Mouse (Mus musculus) erythroblast, adult 5-6 weeks (primary cell): ENCODE results near the gene Tmsb10. TPM values are rescaled to one million over a fixed set of nuclear protein-coding genes. Genes with fewer than 3 reads are reported as not detected.
A peak's percentile ranks its signal among the peaks of the same experiment; 100 is the strongest.

Experiments
- ATAC-seq: replicated peaks from 2 replicates; pipeline ENCODE4 v1.8.0; 2016; ENCODE audit warnings: moderate number of reproducible peaks, mild to moderate bottlenecking, moderate TSS enrichment, inconsistent platforms; ENCODE audit not compliant: poor library complexity, low FRiP score, severe bottlenecking
- total RNA-seq, 2 experiments: library from RNA; stranded (forward) in 1 of 2; stranded (reverse) in 1 of 2; fragments of 150-400 nt in 1 of 2; fragments of 200-764, 138-1000 nt in 1 of 2; gene quantifications; 2 replicates each; pipeline versions ENCODE4 v1.2.3 to v1.2.4; 2015 to 2017; ENCODE audit warnings: low replicate concordance in 2 of 2

Tmsb10 gene
- total RNA-seq, 2 experiments from 2014 or later = 123 to 232 TPM

DNA sequence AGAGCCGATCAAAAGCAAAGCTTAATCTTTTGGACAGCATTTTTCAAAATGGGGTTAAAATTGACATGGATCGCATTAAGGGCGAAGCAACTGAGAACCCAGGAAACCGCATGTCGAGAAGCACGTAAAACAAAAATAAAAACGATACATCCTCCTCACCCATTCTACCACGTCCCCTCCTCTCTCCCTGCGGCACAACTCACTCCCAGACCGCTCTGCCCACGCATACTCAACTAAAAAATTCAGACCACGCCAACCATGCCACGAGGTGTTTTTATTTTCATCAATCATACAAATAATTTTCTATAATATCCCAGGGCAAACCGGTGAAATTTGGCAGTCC lies 1.5 kb downstream of the Tmsb10 start:
- no peak for ATAC-seq

- no peak for ATAC-seq
Measured at GRCm38 (mm10) chr6:72956199-72957092, 2.1 kb downstream of the Tmsb10 start.

- no peak for ATAC-seq
Measured at GRCm38 (mm10) chr6:72955517-72956198, 2.9 kb downstream of the Tmsb10 start.

- ATAC-seq = no peak
Measured at GRCm38 (mm10) chr6:72954786-72955185, 3.8 kb downstream of the Tmsb10 start.

- no peak for ATAC-seq
Measured at GRCm38 (mm10) chr6:72952967-72953366, 5.6 kb downstream of the Tmsb10 start.

GRCm38 (mm10) chr6:72952221-72952620 lies 6.3 kb downstream of the Tmsb10 start:
- ATAC-seq = no peak

DNA sequence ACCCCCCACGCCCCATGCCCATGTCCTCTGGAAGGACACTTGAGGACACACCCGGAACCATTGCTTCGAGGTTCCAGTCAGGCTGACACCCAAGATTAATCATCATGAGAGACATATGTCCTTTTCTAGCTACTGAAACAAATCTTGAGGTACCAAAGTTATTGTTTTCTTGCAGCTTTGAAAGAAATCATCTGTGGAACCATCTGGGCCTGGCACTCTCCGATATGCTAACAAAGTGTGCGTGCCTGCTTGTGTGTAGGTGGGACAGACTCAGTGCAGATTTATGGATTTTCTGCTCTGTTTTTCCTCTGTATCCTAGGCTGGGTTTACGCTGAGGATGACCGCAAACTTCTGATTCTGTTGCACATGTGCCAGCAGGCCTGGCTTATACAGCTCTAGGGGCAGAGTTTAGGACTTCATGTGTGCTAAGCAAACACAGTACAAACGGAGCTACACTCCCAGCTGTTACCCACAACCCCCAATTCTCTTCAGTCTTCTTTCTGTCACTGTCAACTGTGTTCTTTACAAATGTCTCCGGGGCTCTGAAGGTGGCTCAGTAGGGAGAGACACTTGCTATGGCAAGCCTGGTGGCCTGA lies 9.3 kb downstream of the Tmsb10 start:
- no peak for ATAC-seq

DNA sequence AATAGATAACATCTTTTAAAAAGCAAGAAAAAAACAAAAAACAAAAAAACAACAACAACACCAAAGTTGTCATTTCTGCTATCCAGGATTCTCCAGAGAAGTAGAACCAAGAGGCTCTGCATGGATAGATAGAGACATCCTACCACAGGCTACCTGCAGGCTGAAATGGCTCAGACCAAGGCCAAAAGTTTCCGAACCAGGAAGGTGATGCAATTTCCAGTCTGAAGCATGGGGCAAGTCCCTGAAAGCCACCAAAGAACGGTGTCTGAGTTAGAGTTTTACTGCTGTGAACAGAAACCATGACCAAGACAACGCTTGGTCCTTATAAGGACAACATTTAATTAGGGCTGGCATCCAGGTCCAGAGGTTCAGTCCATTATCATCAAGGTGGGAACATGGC lies 10.2 kb downstream of the Tmsb10 start:
- no peak for ATAC-seq

DNA sequence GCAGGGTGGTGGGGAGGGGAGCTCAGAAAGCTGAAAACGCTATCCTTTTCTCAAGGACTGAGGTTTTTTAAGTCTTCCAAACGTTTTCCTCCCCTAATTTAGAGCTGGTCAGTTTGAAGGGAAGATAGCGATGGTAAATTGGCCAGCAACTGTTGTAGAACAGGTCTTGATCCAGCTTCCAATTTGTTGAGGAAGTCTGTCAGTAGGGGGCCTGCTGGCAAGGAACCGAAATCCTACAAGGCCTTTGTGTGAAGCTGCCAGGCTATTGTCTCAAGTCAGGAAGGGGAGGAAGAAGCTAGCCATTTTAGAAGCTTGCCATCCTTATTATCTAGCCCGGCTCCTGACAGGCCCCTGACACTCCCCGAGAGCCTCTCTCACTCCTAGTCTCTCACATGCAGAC lies 10.6 kb downstream of the Tmsb10 start:
- no peak for ATAC-seq

DNA sequence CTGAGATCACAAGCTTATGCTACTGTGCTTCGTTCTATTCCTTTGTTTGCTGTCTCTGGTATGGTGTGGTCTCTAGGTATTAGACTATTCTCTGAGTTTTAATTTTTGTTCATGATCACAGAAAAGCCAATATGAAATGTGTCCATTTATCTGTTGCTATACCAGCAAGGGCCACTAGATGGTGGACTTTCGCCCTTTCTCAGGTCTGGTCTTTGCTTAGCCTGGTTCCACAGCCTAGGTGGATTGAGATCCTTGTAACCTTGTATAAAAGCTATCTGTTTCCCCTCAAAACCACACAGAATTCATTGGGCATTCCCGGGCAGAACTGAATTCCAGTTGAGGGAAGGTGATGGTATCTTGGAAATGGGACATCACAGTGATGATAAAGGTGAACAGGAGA lies 18.1 kb downstream of the Tmsb10 start:
- peak; percentile 78; the same call in 1 of the 2 replicates for ATAC-seq

DNA sequence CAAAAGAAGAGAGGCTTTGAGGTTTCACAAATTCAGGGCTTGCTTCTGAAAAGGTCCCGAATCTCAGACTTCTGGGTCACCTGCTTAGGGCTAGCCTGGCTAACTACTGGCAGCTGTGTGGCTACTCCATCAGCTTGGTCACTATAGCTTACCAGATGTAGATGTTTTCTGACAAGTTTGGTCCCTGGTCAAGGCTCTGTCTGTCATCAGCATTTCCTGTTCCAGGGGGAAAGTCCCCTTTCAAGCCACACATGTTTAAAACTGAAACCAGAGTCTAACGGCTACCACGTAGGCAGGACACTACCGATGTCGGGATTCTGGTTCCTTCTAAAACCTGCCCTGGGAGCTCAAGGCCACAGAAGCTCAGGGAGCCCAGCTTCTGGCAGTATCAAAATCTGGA lies 20.7 kb downstream of the Tmsb10 start:
- ATAC-seq = no peak

GRCm38 (mm10) chr6:72937430-72937829 lies 21.1 kb downstream of the Tmsb10 start:
- ATAC-seq = no peak

DNA sequence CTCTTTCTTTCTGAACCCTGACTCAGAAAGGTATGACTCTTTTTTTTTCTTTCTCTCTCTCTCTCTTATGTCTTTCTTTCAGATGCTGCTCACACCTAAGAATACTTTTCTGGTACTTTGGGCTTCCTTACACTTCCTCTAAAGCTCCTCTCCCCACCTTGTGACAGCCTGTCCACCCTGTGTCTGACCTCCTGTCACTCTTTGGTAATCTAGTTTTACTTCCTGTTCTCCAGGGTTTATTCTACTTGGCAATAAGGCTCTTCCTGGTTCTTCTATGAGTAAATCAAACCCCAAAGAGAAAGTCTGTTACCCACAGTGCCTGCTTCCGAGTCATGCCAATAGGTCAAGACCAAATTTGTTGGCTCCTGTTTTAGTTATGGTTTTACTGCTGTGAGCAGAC lies 25.6 kb downstream of the Tmsb10 start:
- ATAC-seq = no peak

GRCm38 (mm10) chr6:72931533-72931932 lies 27.0 kb downstream of the Tmsb10 start:
- no peak for ATAC-seq

DNA sequence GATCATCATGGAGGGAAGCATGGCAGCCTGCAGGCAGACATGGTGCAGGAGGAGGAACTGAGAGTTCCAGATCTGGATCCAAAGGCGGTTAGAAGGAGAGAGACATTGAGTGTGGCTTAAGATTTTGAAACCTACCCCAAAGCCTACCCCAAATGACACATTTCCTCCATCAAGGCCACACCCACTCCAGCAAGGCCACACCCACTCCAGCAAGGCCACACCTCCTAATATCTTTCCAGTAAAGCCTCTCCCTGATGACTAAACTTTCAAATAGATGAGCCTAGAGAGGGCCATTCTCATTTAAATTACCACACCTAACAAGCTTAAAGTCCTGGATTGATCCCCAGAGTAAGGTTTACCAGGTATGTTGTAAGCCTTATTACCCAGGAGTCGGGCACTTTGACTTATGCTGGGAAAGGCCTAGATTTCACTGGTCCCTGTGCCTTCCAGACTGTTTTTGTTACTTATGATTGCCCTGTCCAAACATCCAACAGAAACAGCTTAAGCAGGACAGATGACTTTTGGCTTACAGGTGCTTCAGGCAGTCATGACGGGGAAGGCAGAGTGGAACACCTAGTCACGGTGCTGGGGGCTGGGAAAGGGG lies 28.7 kb downstream of the Tmsb10 start:
- ATAC-seq = no peak

GRCm38 (mm10) chr6:72926755-72927482 lies 31.6 kb downstream of the Tmsb10 start:
- no peak for ATAC-seq

DNA sequence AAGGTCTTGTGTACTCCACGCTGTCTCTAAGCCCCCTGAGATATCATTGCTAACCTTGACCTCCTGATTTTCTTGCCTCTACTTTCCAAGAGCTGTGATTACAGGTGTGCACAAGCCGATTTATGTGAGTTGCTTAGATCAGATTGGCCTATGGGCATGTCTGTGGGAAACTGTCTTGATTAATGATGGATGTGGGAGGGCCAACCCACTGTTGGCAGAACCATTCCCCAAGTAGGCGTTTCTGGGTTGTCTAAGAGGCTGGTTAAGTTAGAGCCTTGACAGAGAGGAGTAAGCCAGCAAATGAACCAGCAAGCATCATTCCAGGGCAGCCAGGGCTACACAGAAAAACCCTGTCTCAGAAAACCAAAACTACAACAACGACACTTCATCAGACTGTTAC lies 32.5 kb downstream of the Tmsb10 start:
- no peak for ATAC-seq

DNA sequence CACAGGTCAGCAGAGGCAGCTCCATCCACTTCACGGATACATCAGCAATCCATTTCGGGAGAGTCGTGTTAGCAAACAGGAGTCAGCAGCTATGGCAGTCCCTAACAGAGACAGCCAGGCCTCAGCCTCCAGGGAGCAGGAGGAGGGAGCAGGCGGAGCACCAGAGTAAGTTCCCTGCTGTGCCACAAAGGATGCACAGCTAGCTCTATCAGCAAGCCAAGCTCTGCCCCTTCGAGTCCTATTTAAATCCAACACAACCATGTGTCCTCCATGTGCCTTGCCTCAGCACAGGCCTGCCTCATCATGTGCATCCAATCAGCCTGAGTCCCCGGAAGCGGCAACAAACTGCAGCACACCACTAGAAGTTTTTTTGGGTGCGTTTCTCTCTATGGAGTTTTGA lies 35.2 kb downstream of the Tmsb10 start:
- no peak for ATAC-seq

DNA sequence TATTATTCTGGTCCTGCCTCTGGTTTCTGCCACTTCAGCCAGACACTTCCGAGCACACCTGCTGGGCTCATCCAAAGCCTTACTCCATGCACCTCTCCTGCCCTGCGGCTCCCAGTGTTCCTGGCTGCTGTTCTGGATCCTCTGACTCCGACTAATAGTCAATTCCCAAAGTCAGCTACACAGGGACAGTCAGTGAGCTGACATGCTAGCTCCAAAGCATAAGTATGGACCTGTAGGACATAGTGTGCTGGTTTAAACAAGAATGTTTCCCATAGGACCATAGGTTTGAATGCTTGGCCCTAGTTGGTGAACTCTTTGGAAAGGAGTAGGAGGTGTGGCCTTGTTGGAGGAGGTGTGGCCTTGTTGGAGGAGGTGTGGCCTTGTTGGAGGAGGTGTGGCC lies 37.5 kb downstream of the Tmsb10 start:
- no peak for ATAC-seq

GRCm38 (mm10) chr6:72918510-72919033 lies 40.0 kb downstream of the Tmsb10 start:
- no peak for ATAC-seq
